Mouse (Mus musculus) hindbrain, embryonic 13.5 days (tissue): ENCODE measurements at regions not wholly inside any gene's neighbourhood (a gene's known extent, or its start where the extent isn't known, plus 50 kb on each side); places are given as distances from the start of the nearest gene placed in this dataset.
"Not testable (repeated sequence)": the region's sequence is repeated elsewhere in the genome, so short reads cannot be mapped to it uniquely, and the experiment has no call there.

Experiments used
- ATAC-seq: fragments of 200-750 bp; cut with Nextera tagmentation; 2 replicates; pipeline ENCODE4 v1.8.0; 2017; ENCODE audit warnings: moderate TSS enrichment; ENCODE audit not compliant: low FRiP score
- H3K27ac ChIP-seq: fragments of 300-500 bp; sonication (generic); 2 replicates; pipeline ENCODE4 v1.5.1; 2015; ENCODE audit warnings: inconsistent platforms, mild to moderate bottlenecking, moderate library complexity
- H3K27me3 ChIP-seq: fragments of 300-500 bp; sonication (generic); 2 replicates; pipeline ENCODE4 v1.6.1; 2015; ENCODE audit warnings: mild to moderate bottlenecking, inconsistent platforms
- H3K36me3 ChIP-seq: fragments of 300-500 bp; sonication (generic); 2 replicates; pipeline ENCODE4 v1.6.1; 2015; ENCODE audit warnings: mild to moderate bottlenecking, inconsistent platforms
- H3K4me1 ChIP-seq: fragments of 300-500 bp; sonication (generic); replicated peaks from 2 replicates; pipeline ENCODE4 v1.6.1; 2015; ENCODE audit warnings: inconsistent platforms
- H3K4me2 ChIP-seq: fragments of 300-500 bp; sonication (generic); 2 replicates; pipeline ENCODE4 v1.6.1; 2015; ENCODE audit warnings: inconsistent platforms, mild to moderate bottlenecking, moderate library complexity
- H3K4me3 ChIP-seq: fragments of 300-500 bp; sonication (generic); 2 replicates; pipeline ENCODE4 v1.5.1; 2015; ENCODE audit warnings: mild to moderate bottlenecking, inconsistent platforms
- H3K9ac ChIP-seq: fragments of 300-500 bp; sonication (generic); 2 replicates; pipeline ENCODE4 v1.6.1; 2015; ENCODE audit warnings: mild to moderate bottlenecking, inconsistent platforms
- H3K9me3 ChIP-seq: fragments of 300-500 bp; sonication (generic); 2 replicates; pipeline ENCODE4 v1.6.1; 2016; ENCODE audit warnings: inconsistent platforms
- WGBS: fragments of 180-500 bp; shearing (Covaris S2); methylation state at CpG from one replicate; pipeline ENCODE4 v1.1.7; 2015; 5-methylcytosine and 5-hydroxymethylcytosine counted together

DNA sequence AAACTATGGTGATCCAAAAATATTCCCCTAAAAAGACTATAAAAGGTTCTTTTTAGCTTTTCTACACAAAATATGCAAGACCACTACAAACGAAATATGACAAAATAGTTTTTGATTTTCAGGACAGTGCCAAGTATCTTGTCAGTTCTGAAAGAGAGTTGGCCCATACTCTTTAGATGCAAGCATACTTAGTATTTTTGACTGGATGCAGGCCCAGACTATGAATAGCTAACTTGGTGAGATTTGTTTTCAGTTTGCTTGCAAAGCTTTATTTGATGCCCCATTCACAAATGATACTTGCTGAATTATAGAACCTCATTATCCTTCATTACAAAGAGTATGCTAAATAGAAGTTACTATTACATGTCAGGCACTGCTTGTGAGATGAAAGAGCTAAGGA is 258.8 kb downstream of the Casp12 start:
- WGBS, result 73% methylated on average over 1 of the region's 1 CpGs
- Histone ChIP-seq H3K4me1 (no peaks in the 10 kb centered on the region), H3K9ac (no peak overlapping the region), H3K27me3 (no peaks in the 10 kb centered on the region), H3K4me3 (no peak overlapping the region), H3K27ac (no peak overlapping the region), H3K9me3 (no peaks in the 10 kb centered on the region), H3K4me2 (no peak overlapping the region), H3K36me3 (no peaks in the 10 kb centered on the region)
- ATAC-seq, result no peak

GRCm38 (mm10) chr9:5605015-5605414 is 259.8 kb downstream of the Casp12 start:
- Histone ChIP-seq H3K4me3 (no peak overlapping the region), H3K9ac (no peak overlapping the region), H3K27ac (no peak overlapping the region), H3K4me2 (no peak overlapping the region), H3K9me3 (no peaks in the 10 kb centered on the region), H3K4me1 (no peaks in the 10 kb centered on the region), H3K36me3 (no peaks in the 10 kb centered on the region), H3K27me3 (no peaks in the 10 kb centered on the region)
- no peak for ATAC-seq

DNA sequence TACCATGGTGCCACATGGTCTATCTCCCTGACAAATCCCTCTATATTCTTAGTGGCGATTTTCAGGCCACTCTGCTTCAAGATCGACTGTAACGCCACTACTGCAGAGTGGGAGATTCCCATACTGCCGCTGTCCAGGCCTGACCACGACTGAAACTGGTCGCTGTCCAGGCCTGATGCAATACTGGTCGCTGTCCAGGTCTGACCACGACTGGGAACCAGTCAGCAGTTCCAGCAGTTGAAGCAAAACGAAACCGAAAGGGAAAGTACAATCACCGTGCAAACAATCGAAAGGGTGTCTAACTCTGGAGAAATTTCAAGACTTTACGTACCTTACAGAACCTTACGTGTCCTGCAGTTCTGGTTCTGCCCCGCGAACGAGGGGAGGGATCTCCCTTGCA is 271.5 kb downstream of the Casp12 start:
- Histone ChIP-seq H3K9ac (no peak overlapping the region), H3K27ac (no peak overlapping the region), H3K4me3 (no peak overlapping the region), H3K9me3 (no peaks in the 10 kb centered on the region), H3K27me3 (no peaks in the 10 kb centered on the region), H3K4me2 (no peak overlapping the region), H3K4me1 (no peaks in the 10 kb centered on the region), H3K36me3 (no peaks in the 10 kb centered on the region)
- 94% methylated on average over 17 of the region's 17 CpGs for WGBS
- ATAC-seq, result no peak

DNA sequence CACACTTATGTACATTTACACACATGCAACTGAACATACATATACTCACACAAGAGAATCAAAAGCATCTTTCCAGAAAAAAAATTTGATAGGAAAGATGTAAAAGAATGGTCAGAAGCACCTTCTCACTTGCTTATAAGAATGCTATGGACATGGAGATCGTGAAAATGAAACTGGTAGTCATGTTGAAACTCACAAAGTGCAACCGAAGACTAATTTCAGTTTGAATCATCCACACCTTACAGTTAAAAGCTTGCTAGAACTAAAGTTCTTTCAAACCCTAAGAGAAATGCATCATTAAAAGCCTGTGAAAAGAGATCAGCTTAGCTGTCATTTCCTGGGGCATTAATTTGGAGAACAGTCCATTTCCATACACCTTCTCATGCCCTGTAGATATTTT is 278.2 kb downstream of the Casp12 start:
- 84% methylated on average over 2 of the region's 2 CpGs for WGBS
- Histone ChIP-seq H3K4me2 (no peak overlapping the region), H3K36me3 (no peaks in the 10 kb centered on the region), H3K27ac (no peak overlapping the region), H3K27me3 (no peaks in the 10 kb centered on the region), H3K4me1 (no peaks in the 10 kb centered on the region), H3K9me3 (no peaks in the 10 kb centered on the region), H3K4me3 (no peak overlapping the region), H3K9ac (no peak overlapping the region)
- no peak for ATAC-seq

GRCm38 (mm10) chr9:5627521-5627920 is 282.3 kb downstream of the Casp12 start:
- Histone ChIP-seq H3K4me3 (no peak overlapping the region), H3K36me3 (no peaks in the 10 kb centered on the region), H3K9me3 (no peaks in the 10 kb centered on the region), H3K4me2 (no peak overlapping the region), H3K27ac (no peak overlapping the region), H3K4me1 (no peaks in the 10 kb centered on the region), H3K27me3 (no peaks in the 10 kb centered on the region), H3K9ac (no peak overlapping the region)
- 77% methylated on average over 1 of the region's 1 CpGs for WGBS
- ATAC-seq, result no peak

DNA sequence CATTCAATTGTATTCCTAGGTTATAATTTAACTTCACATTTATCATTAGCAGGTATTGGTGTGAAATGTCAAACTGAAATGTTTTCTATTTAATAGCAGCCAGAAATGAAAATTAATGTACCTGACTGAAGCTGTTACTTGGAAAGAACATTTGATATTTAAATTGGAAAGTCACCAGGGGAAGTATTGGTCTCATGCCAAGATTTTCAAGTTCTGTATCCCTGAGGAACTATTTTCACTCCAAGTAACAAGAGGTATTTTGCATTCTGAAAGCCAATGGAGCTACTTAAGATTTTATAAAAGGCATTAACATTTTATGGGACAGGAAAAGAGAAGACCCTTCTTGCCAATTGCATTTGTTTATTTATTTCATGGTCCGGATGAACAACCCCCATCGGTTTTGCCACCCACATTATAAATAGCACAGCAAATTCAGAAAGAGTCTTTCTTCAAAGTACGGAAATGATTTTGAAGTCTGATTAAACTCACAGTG is 289.3 kb downstream of the Casp12 start:
- 0 out of 2 replicates have a peak, but pooled peaks have one; percentile 13 for ATAC-seq
- no peaks in the 10 kb centered on the region for H3K27me3 ChIP-seq
- no peaks in the 10 kb centered on the region for H3K36me3 ChIP-seq
- no peak overlapping the region for H3K9ac ChIP-seq
- H3K27ac ChIP-seq, result no peak overlapping the region
- no peak overlapping the region for H3K4me2 ChIP-seq
- WGBS, result 55% methylated on average over 3 of the region's 3 CpGs
- no peak overlapping the region for H3K4me3 ChIP-seq
- no peaks in the 10 kb centered on the region for H3K9me3 ChIP-seq
- H3K4me1 ChIP-seq, result no peaks in the 10 kb centered on the region

DNA sequence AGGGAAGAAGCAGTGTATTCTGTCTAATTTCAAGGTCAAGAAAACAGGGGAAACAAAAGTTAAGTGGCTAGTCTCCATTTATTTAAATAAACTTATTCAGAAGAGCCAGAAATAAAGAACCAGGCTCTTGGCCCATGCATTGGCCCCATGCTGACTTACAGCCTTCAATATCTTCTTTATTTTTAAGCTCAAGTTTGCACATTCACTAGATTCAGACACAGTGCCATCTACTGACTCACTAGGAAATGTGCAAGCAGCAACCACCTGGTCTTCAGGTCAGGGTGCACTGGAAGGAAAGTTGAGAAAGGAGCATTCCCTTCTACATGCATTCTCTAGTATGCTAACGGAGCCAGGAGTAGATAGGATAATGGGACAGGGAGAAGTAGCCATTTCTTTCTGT is 289.7 kb downstream of the Casp12 start:
- WGBS, result 20% methylated on average over 1 of the region's 1 CpGs
- Histone ChIP-seq H3K9ac (no peak overlapping the region), H3K27me3 (no peaks in the 10 kb centered on the region), H3K9me3 (no peaks in the 10 kb centered on the region), H3K36me3 (no peaks in the 10 kb centered on the region), H3K4me3 (no peak overlapping the region), H3K27ac (no peak overlapping the region), H3K4me2 (no peak overlapping the region), H3K4me1 (no peaks in the 10 kb centered on the region)
- ATAC-seq, result peak; percentile 49; the same call in 1 of the 2 replicates

- 85% methylated on average over 7 of the region's 7 CpGs for WGBS
- Histone ChIP-seq H3K4me2 (no peak overlapping the region), H3K36me3 (no peaks in the 10 kb centered on the region), H3K27ac (no peak overlapping the region), H3K27me3 (no peaks in the 10 kb centered on the region), H3K4me1 (no peaks in the 10 kb centered on the region), H3K9ac (no peak overlapping the region), H3K9me3 (no peaks in the 10 kb centered on the region), H3K4me3 (no peak overlapping the region)
- ATAC-seq, result no peak
Measured at GRCm38 (mm10) chr9:5663886-5664285, 318.7 kb downstream of the Casp12 start.

- H3K27me3 ChIP-seq, result no peaks in the 10 kb centered on the region
- H3K9me3 ChIP-seq, result no peaks in the 10 kb centered on the region
- H3K27ac ChIP-seq, result no peak overlapping the region
- no peak overlapping the region for H3K4me2 ChIP-seq
- ATAC-seq, result no peak
- H3K4me3 ChIP-seq, result no peak overlapping the region
- 86% methylated on average over 4 of the region's 4 CpGs for WGBS
- H3K9ac ChIP-seq, result no peak overlapping the region
- H3K36me3 ChIP-seq, result no peaks in the 10 kb centered on the region
- H3K4me1 ChIP-seq, result no peaks in the 10 kb centered on the region
Measured at GRCm38 (mm10) chr9:5673551-5673950, 328.3 kb downstream of the Casp12 start.

GRCm38 (mm10) chr9:5708482-5708881 is 363.3 kb downstream of the Casp12 start:
- WGBS, result 78% methylated on average over 3 of the region's 3 CpGs
- H3K9ac ChIP-seq, result no peak overlapping the region
- no peaks in the 10 kb centered on the region for H3K9me3 ChIP-seq
- no peaks in the 10 kb centered on the region for H3K4me1 ChIP-seq
- H3K36me3 ChIP-seq, result no peaks in the 10 kb centered on the region
- ATAC-seq, result no peak
- H3K27ac ChIP-seq, result no peak overlapping the region
- no peaks in the 10 kb centered on the region for H3K27me3 ChIP-seq
- no peak overlapping the region for H3K4me3 ChIP-seq
- H3K4me2 ChIP-seq, result no peak overlapping the region

GRCm38 (mm10) chr9:5709480-5709879 is 364.2 kb downstream of the Casp12 start:
- Histone ChIP-seq H3K9me3 (no peaks in the 10 kb centered on the region), H3K4me3 (no peak overlapping the region), H3K36me3 (no peaks in the 10 kb centered on the region), H3K9ac (no peak overlapping the region), H3K27me3 (no peaks in the 10 kb centered on the region), H3K4me2 (no peak overlapping the region), H3K4me1 (no peaks in the 10 kb centered on the region), H3K27ac (no peak overlapping the region)
- ATAC-seq, result no peak
- 56% methylated on average over 2 of the region's 2 CpGs for WGBS

DNA sequence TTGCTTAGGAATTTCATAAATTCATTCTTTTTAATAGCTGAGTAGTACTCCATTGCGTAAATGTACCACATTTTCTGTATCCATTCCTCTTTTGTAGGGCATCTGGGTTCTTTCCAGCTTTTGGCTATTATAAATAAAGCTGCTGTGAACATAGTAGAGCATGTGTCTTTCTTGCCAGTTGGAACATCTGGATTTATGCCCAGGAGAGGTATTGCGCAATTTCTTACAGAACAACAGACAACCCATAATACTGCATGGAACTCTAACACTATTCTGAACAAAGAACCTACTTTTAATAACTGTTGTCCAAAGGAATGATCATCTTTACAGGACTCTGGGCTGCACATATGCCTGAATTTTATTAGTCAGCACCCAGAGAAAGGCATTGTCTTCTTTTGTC is 373.4 kb downstream of the Casp12 start:
- H3K9ac ChIP-seq, H3K4me3 ChIP-seq, H3K4me2 ChIP-seq, ATAC-seq, H3K36me3 ChIP-seq, H3K9me3 ChIP-seq, H3K27ac ChIP-seq, H3K4me1 ChIP-seq, H3K27me3 ChIP-seq: not testable (repeated sequence)
- 95% methylated on average over 2 of the region's 2 CpGs for WGBS

DNA sequence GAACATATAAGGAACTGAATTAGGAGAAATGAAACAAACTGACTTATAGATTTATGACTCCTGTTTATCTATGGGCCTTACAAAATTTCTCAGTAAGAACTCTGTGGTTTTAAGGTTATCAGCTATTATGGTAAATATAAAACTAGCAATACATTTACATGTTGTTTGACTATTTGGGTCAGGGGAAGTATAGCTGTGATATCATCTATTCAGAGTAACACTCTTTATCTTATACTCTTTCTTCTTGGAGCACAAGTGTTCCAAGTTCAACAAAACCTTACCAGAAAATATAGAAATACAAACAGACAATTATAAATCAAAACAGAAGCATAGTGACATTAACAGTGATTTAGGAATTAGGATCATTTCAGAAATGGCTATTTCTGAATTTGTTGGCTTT is 383.6 kb downstream of the Casp12 start:
- ATAC-seq, result no peak
- H3K9ac ChIP-seq, result no peak overlapping the region
- H3K4me1 ChIP-seq, result no peaks in the 10 kb centered on the region

More for the DNA sequence above, 383.6 kb downstream of the Casp12 start:
- H3K27ac ChIP-seq, result no peak overlapping the region
- H3K36me3 ChIP-seq, result no peaks in the 10 kb centered on the region
- H3K4me2 ChIP-seq, result no peak overlapping the region
- no peaks in the 10 kb centered on the region for H3K27me3 ChIP-seq
- H3K4me3 ChIP-seq, result no peak overlapping the region
- no peaks in the 10 kb centered on the region for H3K9me3 ChIP-seq
